Mouse (Mus musculus) heart, embryonic 13.5 days (tissue): ENCODE data around the gene Eva1a. TPM values are rescaled to one million over a fixed set of nuclear protein-coding genes. Genes with fewer than 3 reads are reported as not detected.

Source experiments
- ATAC-seq: fragments of 200-750 bp; cut with Nextera tagmentation; 2 replicates; pipeline ENCODE4 v1.8.0; 2017; ENCODE audit warnings: moderate TSS enrichment; ENCODE audit not compliant: insufficient number of reproducible peaks, low FRiP score, low TSS enrichment; ENCODE audit errors: extremely low read depth
- H3K27ac ChIP-seq: fragments of 300-500 bp; sonication (generic); replicated peaks from 2 replicates; pipeline ENCODE4 v1.5.1; 2015; ENCODE audit warnings: moderate library complexity, mild to moderate bottlenecking, inconsistent platforms
- H3K27me3 ChIP-seq: fragments of 300-500 bp; sonication (generic); replicated peaks from 2 replicates; pipeline ENCODE4 v1.6.1; 2015; ENCODE audit warnings: mild to moderate bottlenecking, inconsistent platforms
- H3K36me3 ChIP-seq: fragments of 300-500 bp; sonication (generic); 2 replicates; pipeline ENCODE4 v1.6.1; 2015; ENCODE audit warnings: mild to moderate bottlenecking, inconsistent platforms
- H3K4me1 ChIP-seq: fragments of 300-500 bp; sonication (generic); 2 replicates; pipeline ENCODE4 v1.6.1; 2015; ENCODE audit warnings: inconsistent platforms
- H3K4me2 ChIP-seq: fragments of 300-500 bp; sonication (generic); 2 replicates; pipeline ENCODE4 v1.6.1; 2015; ENCODE audit warnings: inconsistent platforms, mild to moderate bottlenecking, moderate library complexity
- H3K4me3 ChIP-seq: fragments of 300-500 bp; sonication (generic); 2 replicates; pipeline ENCODE4 v1.5.1; 2015; ENCODE audit warnings: moderate library complexity, mild to moderate bottlenecking, inconsistent platforms
- H3K9ac ChIP-seq: fragments of 300-500 bp; sonication (generic); 2 replicates; pipeline ENCODE4 v1.6.1; 2015; ENCODE audit warnings: inconsistent platforms, mild to moderate bottlenecking, moderate library complexity
- H3K9me3 ChIP-seq: fragments of 300-500 bp; sonication (generic); 2 replicates; pipeline ENCODE4 v1.6.1; 2016; ENCODE audit warnings: inconsistent platforms
- WGBS: fragments of 180-500 bp; shearing (Covaris S2); methylation state at CpG from one replicate; pipeline ENCODE4 v1.1.7; 2015; ENCODE audit warnings: mixed read lengths; 5-methylcytosine and 5-hydroxymethylcytosine counted together
- polyA plus RNA-seq: library from polyadenylated mRNA; unstranded; fragments of >200 nt; fragmentation: Nextera tagmentation; extraction: Ambion mirVana; gene quantifications from 2 replicates; pipeline ENCODE4 v1.2.1, GENCODE M21; 2015

Eva1a gene
- 6.9 and 7.9 TPM in 2 replicates for polyA plus RNA-seq

DNA sequence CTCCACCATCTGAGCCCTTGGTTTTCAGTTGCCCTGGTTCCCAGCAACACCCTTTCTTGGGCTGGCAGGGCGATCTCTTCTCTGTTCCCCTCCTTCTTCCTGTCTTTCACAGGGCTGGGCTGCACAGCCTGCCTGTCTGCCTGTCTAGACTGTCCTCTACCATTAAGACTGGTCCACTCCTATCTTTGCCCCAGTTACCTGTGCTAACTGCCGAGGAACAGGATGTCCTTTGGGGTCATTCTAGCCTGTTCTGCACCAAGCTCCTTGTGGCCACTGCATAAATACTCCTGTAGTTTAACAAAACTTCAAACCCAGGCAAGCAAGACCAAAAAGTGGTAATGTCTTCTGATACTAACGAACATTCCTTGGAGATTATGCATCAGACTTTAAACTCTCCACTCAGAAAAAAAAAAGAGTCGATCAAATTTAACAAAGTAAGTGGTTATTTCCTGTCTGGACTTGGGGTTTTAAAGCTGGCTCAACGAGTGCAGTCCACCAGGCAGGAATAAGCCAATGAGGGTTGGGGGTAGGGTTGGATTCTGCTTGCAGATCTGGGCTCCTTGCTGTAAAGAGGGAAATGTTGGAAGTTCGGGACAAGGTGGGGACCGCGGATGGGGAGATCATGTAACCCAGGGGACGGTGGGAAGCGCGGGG, at the start of gene Eva1a:
Gene Eva1a (plus strand): TSS at position 210 of the 654 bp plus-strand sequence.
- Histone ChIP-seq H3K4me1 (peaks cover 41% of the 10 kb centered on the region), H3K36me3 (no peaks in the 10 kb centered on the region), H3K4me2 (peak within 1 kb of the TSS; percentile 99), H3K27me3 (peaks cover 30% of the 10 kb centered on the region), H3K27ac (peak within 1 kb of the TSS; percentile 47; the same call in 1 of the 2 replicates), H3K4me3 (peak within 1 kb of the TSS; percentile 74), H3K9me3 (no peaks in the 10 kb centered on the region), H3K9ac (peak within 1 kb of the TSS; percentile 83)
- no peak for ATAC-seq
- 12% methylated on average over 11 of the region's 11 CpGs for WGBS

DNA sequence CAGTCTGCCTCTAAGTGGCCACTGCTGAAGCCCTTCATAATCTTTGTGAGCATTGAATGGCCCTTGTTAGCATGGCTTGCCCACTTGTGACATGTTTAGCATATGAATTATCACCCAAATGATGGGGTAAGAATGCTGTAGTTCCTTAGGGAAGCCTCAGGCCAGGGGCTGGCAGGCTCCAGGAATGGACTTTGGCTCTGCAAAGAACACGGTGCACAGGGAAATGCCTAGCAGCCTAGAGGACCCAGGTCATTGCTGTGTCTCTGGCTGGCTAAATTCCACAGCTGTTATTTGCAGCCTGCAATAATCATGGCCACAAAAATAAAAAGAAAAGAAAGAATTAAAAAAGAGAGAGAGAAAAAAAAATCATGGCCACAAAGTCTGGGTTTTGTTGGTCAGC, 28.5 kb upstream of the Eva1a start:
- no peak for ATAC-seq

DNA sequence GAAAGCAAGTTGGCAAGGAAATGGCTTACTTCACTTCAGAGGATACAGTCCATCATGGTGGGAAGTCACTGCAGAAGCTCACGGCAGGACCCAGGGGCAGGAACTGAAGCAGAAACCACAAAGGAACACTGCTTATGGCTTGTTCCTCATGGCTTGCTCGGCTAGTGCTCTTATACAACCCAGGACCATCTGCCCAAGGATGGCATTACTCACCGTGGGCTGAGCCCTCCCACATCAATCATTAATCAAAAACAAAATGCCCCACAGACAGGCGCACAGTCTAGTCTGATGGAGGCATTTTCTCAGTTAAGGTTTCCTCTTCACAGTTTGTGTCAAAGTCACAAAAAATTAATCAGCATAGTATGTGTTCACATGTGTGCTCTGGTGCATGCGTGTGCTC, 19.8 kb upstream of the Eva1a start:
- 80% methylated on average over 5 of the region's 5 CpGs for WGBS

More for the DNA sequence above, 28.5 kb upstream of the Eva1a start:
- 62% methylated on average over 1 of the region's 1 CpGs for WGBS
- H3K9ac ChIP-seq = no peak overlapping the region
- H3K27me3 ChIP-seq = no peaks in the 10 kb centered on the region
- no peak overlapping the region for H3K4me2 ChIP-seq
- H3K9me3 ChIP-seq = no peaks in the 10 kb centered on the region
- no peak overlapping the region for H3K4me3 ChIP-seq
- H3K4me1 ChIP-seq = no peaks in the 10 kb centered on the region
- H3K27ac ChIP-seq = no peak overlapping the region
- H3K36me3 ChIP-seq = no peaks in the 10 kb centered on the region

DNA sequence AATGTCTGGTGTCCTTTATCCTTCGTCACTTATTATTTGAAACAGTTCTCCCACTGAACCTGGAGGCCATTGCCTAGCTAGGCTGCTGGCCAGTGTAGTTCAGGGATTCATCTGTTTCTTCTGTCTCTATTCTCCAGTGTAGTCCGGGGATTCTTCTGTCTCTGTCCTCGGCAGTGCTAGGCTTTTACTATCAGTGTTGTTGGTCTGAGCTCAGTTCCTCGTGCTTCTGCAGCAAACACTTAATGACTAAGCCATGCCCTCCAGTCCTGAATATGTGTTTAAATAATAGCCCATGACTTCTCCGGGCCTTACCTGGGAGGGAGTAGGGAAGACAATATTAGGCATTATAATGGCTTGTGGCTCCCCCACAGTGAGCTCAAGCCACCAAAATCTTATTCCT, 19.3 kb upstream of the Eva1a start:
- H3K36me3 ChIP-seq = no peaks in the 10 kb centered on the region
- no peak for ATAC-seq
- H3K9me3 ChIP-seq = no peaks in the 10 kb centered on the region
- no peak overlapping the region for H3K9ac ChIP-seq
- no peaks in the 10 kb centered on the region for H3K27me3 ChIP-seq
- no peaks in the 10 kb centered on the region for H3K4me1 ChIP-seq
- no peak overlapping the region for H3K4me2 ChIP-seq
- WGBS = 75% methylated on average over 5 of the region's 5 CpGs
- no peak overlapping the region for H3K27ac ChIP-seq
- H3K4me3 ChIP-seq = no peak overlapping the region

More for the DNA sequence above, 19.8 kb upstream of the Eva1a start:
- H3K4me3 ChIP-seq = no peak overlapping the region
- H3K9ac ChIP-seq = no peak overlapping the region
- no peak overlapping the region for H3K4me2 ChIP-seq
- H3K36me3 ChIP-seq = no peaks in the 10 kb centered on the region
- no peaks in the 10 kb centered on the region for H3K4me1 ChIP-seq
- no peaks in the 10 kb centered on the region for H3K9me3 ChIP-seq
- no peaks in the 10 kb centered on the region for H3K27me3 ChIP-seq
- no peak overlapping the region for H3K27ac ChIP-seq
- ATAC-seq = no peak

DNA sequence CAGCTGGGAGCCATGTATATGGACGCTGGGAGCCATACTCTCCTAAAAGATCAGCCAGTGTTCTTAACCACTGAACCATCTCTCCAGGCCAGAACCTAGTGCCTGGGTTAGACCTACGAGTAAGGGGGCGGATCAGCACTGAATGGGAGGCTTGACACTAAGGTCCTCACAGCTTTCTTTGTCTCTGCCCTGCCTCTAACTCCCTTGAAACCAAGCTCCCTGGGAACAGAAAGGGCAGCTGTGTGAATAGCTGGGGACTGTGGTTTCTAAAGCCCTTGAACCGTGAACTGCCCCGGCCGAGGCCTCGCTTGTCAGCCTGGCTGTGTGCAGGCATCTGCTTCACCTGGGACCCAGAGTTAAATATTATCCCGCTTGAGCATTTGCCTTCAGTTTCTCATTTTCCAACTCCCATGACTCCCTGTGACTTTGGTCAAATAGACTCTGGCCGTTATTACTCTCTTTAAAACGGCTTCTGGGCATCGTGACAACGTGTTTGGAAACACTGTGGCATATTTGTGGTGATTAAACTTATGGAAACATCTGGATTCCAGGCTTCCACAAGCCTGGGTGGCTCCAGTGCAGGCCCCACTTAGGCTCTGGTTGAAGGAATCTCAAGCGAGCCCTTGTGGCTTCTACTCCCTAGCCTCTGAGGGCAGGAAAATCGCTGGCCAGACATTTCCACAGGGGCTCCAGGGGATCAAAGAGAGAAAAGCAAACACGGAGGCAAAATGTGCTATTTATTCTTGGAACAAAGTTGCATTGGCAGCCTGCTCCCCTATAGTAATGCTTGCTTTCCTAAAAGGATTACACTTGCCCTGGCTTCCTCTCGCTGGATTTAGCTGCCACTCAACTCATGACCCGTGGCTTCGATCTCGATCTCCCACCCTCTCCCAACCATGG, 11.0 kb upstream of the Eva1a start:
- no peaks in the 10 kb centered on the region for H3K9me3 ChIP-seq
- no peak for ATAC-seq
- H3K4me2 ChIP-seq = no peak overlapping the region
- H3K27me3 ChIP-seq = 0 out of 2 replicates have a peak, but pooled peaks cover 2% of the 10 kb centered on the region
- no peaks in the 10 kb centered on the region for H3K4me1 ChIP-seq
- no peaks in the 10 kb centered on the region for H3K36me3 ChIP-seq
- H3K9ac ChIP-seq = no peak overlapping the region
- H3K27ac ChIP-seq = no peak overlapping the region
- 63% methylated on average over 19 of the region's 19 CpGs for WGBS
- no peak overlapping the region for H3K4me3 ChIP-seq

DNA sequence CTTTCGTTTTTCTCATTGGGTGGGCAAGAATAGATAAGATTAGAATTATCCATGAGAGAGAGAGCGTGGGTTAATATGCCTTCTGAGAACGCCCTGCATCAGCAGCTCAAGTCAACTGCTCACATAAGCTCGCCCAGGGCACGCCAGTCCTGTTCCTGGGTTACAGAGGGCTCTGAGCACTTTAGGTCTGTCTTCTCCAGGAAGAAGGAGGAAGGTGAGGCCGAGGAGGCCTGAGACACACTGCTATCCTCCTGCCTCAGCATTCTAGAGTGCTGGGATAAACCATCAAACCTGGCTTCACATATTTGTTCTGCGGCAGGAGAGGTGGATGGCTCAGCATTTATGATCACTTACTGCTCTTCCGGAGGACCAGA, 10.3 kb upstream of the Eva1a start:
- no peak overlapping the region for H3K4me2 ChIP-seq
- ATAC-seq = no peak
- no peaks in the 10 kb centered on the region for H3K9me3 ChIP-seq
- no peaks in the 10 kb centered on the region for H3K4me1 ChIP-seq
- H3K9ac ChIP-seq = no peak overlapping the region
- no peak overlapping the region for H3K27ac ChIP-seq
- 70% methylated on average over 8 of the region's 8 CpGs for WGBS
- H3K27me3 ChIP-seq = 0 out of 2 replicates have a peak, but pooled peaks cover 2% of the 10 kb centered on the region
- H3K4me3 ChIP-seq = no peak overlapping the region
- no peaks in the 10 kb centered on the region for H3K36me3 ChIP-seq

DNA sequence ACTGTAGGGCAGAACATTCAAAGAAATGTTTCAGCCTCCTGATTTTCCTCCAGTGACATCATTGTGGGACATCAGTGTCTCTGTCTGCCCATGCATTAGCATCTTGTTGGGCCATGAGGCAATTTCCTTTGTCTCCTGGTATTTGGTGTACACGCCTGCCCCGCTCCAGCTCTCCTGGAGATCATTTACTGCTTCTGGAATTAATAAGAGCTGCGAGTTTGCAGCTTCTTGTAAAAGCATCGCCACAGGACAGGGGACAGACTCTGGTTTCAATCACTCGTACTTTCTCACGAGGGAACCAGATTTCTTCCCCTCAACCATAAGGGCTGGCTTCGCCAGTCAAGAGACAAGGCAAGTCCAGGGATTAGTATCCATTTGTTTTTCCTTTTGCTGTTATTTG, 3.6 kb upstream of the Eva1a start:
- Histone ChIP-seq H3K27ac (no peak overlapping the region), H3K9me3 (no peaks in the 10 kb centered on the region), H3K9ac (no peak overlapping the region), H3K27me3 (peaks cover 12% of the 10 kb centered on the region), H3K4me3 (no peak overlapping the region), H3K4me2 (no peak overlapping the region), H3K4me1 (peaks cover 18% of the 10 kb centered on the region), H3K36me3 (no peaks in the 10 kb centered on the region)
- ATAC-seq = no peak
- 66% methylated on average over 7 of the region's 7 CpGs for WGBS

DNA sequence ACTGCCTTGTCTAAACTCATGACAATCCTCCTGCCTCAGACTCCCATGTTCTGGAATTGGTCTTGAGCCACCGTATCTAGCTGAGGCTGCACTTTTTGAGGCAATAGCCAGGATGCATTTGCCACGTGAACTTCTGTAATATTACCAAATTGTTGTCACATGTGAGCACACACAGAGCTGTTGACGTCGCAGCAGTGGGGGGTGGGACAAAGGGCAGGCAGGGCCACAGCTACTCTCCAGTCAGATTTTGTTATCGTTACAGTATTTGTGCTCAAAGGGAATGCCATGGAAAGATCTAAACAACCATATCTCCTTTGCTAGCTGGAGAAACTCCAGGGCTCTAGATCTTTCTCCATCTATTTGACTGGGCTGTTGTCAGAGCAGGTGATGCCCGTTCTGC, 1.6 kb upstream of the Eva1a start:
- no peak for ATAC-seq
- H3K4me3 ChIP-seq = no peak overlapping the region
- H3K4me2 ChIP-seq = no peak overlapping the region
- no peaks in the 10 kb centered on the region for H3K36me3 ChIP-seq
- peaks cover 24% of the 10 kb centered on the region for H3K4me1 ChIP-seq
- peaks cover 22% of the 10 kb centered on the region for H3K27me3 ChIP-seq
- WGBS = 62% methylated on average over 6 of the region's 6 CpGs
- H3K9ac ChIP-seq = no peak overlapping the region
- H3K9me3 ChIP-seq = no peaks in the 10 kb centered on the region
- no peak overlapping the region for H3K27ac ChIP-seq

DNA sequence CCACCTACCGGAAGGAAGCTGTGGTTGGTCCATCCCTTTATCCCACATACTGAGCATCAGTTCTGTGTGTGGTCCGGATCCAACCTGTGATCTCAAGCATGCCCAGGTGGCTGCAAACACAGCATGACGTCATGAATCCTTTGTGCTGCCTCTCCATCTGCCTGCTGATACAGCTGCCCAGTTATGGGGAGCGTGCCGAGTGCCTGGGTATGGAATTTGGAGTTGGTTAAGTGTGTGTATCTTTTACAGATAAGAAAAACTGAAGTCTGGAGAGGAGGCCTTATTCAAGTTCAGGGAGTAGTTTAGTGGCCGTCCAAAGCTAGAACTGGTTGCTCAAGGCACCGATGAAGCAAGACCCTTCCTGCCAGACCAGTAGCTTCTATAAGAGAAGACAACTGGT, 875 bp upstream of the Eva1a start:
- Histone ChIP-seq H3K9ac (no peak overlapping the region), H3K27ac (no peak overlapping the region), H3K9me3 (no peaks in the 10 kb centered on the region), H3K27me3 (peaks cover 26% of the 10 kb centered on the region), H3K4me1 (peaks cover 31% of the 10 kb centered on the region), H3K36me3 (no peaks in the 10 kb centered on the region), H3K4me3 (no peak overlapping the region), H3K4me2 (no peak overlapping the region)
- 38% methylated on average over 7 of the region's 7 CpGs for WGBS
- ATAC-seq = no peak

DNA sequence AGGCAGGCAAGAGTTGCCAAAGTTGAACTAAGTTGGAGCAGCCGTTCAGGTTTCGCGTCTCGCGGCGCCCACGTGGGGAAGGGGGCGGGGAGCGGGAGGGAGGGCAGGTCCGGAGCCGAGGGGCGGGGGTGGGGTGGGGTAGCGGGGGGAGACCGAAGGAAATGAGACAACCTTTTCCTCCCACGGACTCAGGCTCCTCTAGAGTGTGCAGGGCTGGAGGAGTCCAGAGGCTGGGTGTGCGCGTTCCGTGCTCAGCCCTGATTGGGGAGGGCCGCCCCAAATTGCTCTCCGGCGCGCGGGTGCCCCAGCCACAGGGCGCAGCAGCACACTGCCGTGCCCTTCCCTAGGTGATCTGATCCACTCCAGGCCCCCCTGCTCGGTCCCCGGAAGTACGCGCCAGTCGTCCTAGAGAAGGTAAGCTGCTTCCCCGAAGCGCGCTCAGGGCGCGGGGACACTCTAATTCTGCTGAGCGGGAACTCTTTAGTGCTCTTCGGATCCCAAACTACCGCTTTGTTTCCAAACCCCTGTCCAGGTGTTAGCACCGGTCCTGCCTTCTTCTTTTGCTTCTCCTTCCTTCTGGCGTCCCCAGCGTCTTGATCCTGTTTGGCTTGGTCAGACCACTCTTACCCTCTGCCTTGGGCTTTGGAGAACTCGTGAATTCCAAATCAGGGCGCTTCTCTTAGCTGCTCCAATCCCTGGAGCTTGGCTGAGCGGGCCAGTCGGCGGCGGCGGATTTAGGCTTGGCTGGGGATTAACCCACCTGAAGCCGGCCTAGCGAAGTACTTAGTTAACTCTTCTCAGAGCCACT, 849 bp downstream of the Eva1a start:
- Histone ChIP-seq H3K9ac (peak overlapping the region; percentile 83), H3K27ac (peak overlapping the region; percentile 47; the same call in 1 of the 2 replicates), H3K4me2 (peak overlapping the region; percentile 99), H3K4me1 (peaks cover 48% of the 10 kb centered on the region), H3K4me3 (peak overlapping the region; percentile 74), H3K36me3 (no peaks in the 10 kb centered on the region), H3K9me3 (no peaks in the 10 kb centered on the region), H3K27me3 (peaks cover 30% of the 10 kb centered on the region)
- WGBS = under 1% methylated on average over 47 of the region's 50 CpGs
- peak; percentile 15; the same call in 1 of the 2 replicates for ATAC-seq
